Mouse (Mus musculus): ENCODE data around the gene Pih1d2. TPM values are rescaled to one million over a fixed set of nuclear protein-coding genes. Genes with fewer than 3 reads are reported as not detected.
"Not testable (repeated sequence)": the region's sequence is repeated elsewhere in the genome, so short reads cannot be mapped to it uniquely, and the experiment has no call there.

Gene Pih1d2
- polyA plus RNA-seq, 1 experiment from 2014 or later, result 6.5 TPM

DNA sequence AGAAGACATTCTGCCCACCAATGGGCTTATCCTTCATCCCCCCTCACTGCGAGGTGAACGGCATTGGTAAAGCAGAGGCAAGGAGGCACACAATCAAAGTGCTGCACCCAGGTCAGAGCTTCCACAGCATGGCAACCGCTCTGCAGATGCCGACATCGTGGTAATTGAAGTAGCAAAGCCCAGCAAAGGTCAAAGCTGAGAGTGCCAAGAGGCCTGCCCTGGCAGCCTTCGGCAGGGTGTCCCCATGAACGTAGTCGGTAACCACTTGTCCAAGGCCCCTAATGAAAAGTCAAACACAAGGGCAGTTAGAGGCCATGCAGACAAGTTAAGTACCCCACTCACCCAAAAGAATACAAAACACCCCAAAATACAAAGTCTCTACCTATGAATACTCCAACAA, 20.1 kb upstream of the Pih1d2 start:
- no peak overlapping the region for H3K27ac ChIP-seq
- H3K9me3 ChIP-seq, result no peaks in the 10 kb centered on the region
- no peak for DNase-seq (ENCODE audit: extremely low spot score, low spot score)
- no peaks in the 10 kb centered on the region for H3K27me3 ChIP-seq (ENCODE audit: poor library complexity, severe bottlenecking)
- peaks cover 7% of the 10 kb centered on the region for H3K4me1 ChIP-seq
- H3K36me3 ChIP-seq (replicated peaks), result peaks cover 62% of the 10 kb centered on the region
- no peak overlapping the region for H3K4me3 ChIP-seq
- 95% methylated on average over 8 of the region's 8 CpGs for WGBS

DNA sequence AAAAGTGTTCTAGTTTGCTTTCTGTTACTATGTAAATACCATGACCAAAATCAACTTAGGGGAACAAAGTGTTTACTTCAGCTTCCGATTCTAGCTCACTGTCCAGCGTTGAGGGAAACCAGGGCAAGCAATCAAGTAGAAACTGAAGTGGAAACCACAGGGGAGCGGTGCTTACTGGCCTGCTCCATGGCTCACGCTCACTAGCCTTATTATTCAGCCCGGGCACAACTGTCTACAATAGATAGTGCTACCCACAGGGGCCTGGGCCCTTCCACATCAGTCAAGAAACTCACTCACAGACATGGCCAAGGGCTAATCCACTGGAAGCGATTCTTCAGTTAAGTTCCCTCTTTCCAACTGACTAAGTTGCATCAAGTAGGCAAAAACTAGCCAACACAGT, 15.6 kb upstream of the Pih1d2 start:
- H3K4me3 ChIP-seq, result no peak overlapping the region
- no peaks in the 10 kb centered on the region for H3K9me3 ChIP-seq
- peaks cover 30% of the 10 kb centered on the region for H3K4me1 ChIP-seq
- no peaks in the 10 kb centered on the region for H3K27me3 ChIP-seq (ENCODE audit: poor library complexity, severe bottlenecking)
- no peak overlapping the region for H3K27ac ChIP-seq
- H3K36me3 ChIP-seq (replicated peaks), result peaks cover 56% of the 10 kb centered on the region
- no peak for DNase-seq (ENCODE audit: extremely low spot score, low spot score)
- 92% methylated on average over 6 of the region's 6 CpGs for whole genome bisulfite sequencing

DNA sequence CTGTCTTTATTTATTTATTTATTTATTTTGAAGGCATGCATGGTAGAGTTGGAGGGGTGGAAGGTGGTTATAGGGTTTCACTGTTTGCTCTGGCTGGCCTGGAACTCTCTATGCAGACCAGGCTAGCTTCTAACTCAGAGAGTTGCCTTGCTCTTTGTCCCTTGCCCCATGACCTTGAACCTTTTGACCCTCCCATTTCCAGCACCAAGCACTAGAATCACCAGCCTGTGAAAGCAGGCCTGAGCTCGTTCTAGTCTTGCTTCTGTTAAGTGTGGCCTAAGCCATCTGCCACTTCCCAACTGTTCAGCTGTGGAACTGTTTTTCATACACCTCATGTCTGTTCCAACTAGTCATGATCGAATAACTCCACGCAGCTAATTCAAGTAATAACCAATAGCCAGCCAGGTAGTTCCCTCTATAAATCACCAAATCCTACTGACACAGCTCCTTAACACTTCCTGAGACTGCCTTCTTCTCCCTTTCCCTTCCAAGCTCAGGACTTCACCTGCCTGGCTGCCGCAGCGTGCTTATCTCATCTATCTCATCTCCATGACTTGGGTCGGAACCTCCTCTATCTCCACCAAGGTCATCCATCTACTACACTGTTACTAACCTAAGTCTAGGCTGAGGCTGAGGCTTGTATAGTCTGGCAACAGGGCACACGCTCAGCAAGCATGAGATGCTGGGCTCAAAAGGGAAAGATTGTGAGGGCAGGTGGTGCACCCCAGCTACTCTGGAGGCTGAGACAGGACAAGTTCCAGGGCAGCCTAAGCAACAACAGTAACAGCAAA, 14.9 kb upstream of the Pih1d2 start:
- Histone ChIP-seq H3K27me3 (ENCODE audit: poor library complexity, severe bottlenecking) (no peaks in the 10 kb centered on the region), H3K36me3 (replicated peaks) (peaks cover 56% of the 10 kb centered on the region), H3K4me1 (peaks cover 30% of the 10 kb centered on the region), H3K27ac (no peak overlapping the region), H3K9me3 (no peaks in the 10 kb centered on the region), H3K4me3 (peak overlapping the region; percentile 92)
- WGBS, result 89% methylated on average over 7 of the region's 7 CpGs
- DNase-seq (ENCODE audit: extremely low spot score, low spot score), result no peak

DNA sequence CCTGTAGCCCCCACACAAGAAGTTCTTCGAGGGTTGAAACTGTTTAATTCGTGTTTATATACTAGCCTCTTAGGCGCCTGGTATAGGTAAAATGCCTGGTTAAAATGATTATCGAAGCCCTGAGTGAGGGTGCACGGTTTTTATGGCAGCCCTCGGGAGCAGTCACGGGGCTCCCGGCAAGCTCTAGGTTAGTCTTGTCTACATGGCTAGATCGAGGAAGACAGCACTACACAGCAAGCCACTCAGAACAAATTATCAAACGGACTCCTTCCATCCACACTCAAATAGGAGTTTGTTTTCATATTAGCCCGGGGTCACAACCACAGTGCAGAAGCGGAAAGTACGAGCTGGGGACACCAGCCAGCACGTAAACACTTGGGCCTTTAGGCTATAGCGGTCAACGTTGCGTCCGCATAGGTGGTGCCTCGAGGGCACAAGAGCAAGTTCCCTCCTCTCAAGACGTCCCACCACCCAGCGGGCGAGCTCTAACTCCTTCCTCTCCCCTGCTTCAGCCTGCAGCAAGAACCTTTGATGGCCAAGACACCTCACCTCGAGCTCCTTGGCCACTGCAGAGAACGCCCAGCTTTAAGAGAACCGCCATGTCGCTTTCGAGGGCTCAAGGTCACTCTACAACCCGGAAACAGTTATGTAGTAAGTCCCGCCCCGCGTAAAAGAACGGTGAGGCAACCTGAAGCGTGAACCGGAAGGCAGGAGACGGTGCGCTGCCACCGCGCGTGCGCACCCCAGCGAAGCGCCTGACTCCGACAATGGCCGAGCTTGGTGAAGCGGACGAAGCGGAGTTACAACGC, 13.7 kb upstream of the Pih1d2 start, which contains the start of the genes Sdhd and Timm8b:
Gene Sdhd (minus strand): TSS at position 624 of the 809 bp plus-strand sequence.
Gene Timm8b (plus strand): TSS at position 722 of the 809 bp plus-strand sequence.
- H3K27me3 ChIP-seq (ENCODE audit: poor library complexity, severe bottlenecking), result no peaks in the 10 kb centered on the region
- peak; percentile 94 for DNase-seq (ENCODE audit: extremely low spot score, low spot score)
- under 1% methylated on average over 48 of the region's 48 CpGs for WGBS
- H3K4me3 ChIP-seq, result peak within 1 kb of the TSS; percentile 92
- peak within 1 kb of the TSS; percentile 96 for H3K27ac ChIP-seq
- H3K4me1 ChIP-seq, result peaks cover 30% of the 10 kb centered on the region
- H3K9me3 ChIP-seq, result no peaks in the 10 kb centered on the region
- peaks cover 56% of the 10 kb centered on the region for H3K36me3 ChIP-seq (replicated peaks)

DNA sequence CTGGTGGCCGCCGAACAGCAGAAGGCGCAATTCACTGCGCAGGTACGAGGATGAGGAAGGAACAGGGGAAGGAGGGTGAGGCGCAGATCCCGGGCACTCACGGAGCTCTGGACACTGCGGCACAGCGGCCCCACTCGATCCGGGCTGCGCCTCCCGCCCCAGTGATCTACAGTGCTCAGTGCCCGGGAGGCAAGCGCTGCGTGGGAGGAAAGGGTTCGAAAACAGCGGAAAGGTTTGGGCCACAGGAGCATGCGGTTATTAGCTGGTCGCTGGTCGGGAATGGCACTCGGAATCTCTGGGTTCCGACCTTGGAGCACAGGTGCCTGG, 13.2 kb upstream of the Pih1d2 start:
- H3K4me1 ChIP-seq, result peaks cover 30% of the 10 kb centered on the region
- no peaks in the 10 kb centered on the region for H3K9me3 ChIP-seq
- no peaks in the 10 kb centered on the region for H3K27me3 ChIP-seq (ENCODE audit: poor library complexity, severe bottlenecking)
- peak overlapping the region; percentile 92 for H3K4me3 ChIP-seq
- no peak for DNase-seq (ENCODE audit: extremely low spot score, low spot score)
- peak overlapping the region; percentile 96 for H3K27ac ChIP-seq
- H3K36me3 ChIP-seq (replicated peaks), result peaks cover 56% of the 10 kb centered on the region
- WGBS, result under 1% methylated on average over 24 of the region's 24 CpGs

DNA sequence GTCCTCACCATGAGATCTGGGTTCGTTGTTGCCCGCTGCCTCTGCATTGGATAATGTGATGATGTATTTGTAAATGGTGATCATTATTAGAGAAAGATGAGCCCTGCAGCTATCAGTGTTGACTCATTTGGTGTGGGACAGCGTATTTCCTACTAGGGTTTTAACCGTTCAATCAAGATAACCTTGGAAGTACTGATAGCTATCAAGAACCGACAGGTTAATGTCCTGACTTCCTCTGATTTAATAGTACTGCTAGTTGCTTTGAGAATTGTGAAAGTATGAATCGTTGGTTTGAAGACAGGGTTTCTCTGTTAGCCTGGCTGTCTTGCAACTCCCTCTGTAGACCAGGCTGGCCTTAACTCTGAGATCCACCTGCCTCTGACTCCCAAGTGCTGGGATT, 12.8 kb upstream of the Pih1d2 start:
- no peak for DNase-seq (ENCODE audit: extremely low spot score, low spot score)
- Histone ChIP-seq H3K4me1 (peaks cover 30% of the 10 kb centered on the region), H3K36me3 (replicated peaks) (peaks cover 56% of the 10 kb centered on the region), H3K27me3 (ENCODE audit: poor library complexity, severe bottlenecking) (no peaks in the 10 kb centered on the region), H3K27ac (peak overlapping the region; percentile 96), H3K4me3 (peak overlapping the region; percentile 92), H3K9me3 (no peaks in the 10 kb centered on the region)
- 8% methylated on average over 6 of the region's 6 CpGs for WGBS

DNA sequence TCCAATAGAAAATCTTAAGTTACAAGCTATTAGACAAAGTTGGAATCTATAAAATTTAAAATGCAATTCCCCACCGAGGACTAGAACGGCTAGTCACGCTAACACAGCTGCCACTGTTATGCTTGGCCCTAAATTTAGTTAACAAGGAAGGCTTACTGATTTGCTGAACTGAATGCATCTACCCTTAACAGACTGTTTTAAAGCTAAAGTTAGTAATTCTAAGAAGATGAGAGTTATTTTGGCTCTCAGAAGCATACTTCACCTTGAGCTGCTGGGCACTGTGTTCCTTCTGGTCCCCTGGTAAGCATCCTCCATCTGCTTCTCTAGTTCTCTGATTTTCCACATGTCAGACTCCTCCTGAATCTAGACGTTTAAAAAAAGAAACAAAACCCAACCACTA, 5.0 kb upstream of the Pih1d2 start:
- 93% methylated on average over 4 of the region's 4 CpGs for WGBS
- Histone ChIP-seq H3K27ac (no peak overlapping the region), H3K9me3 (no peaks in the 10 kb centered on the region), H3K27me3 (ENCODE audit: poor library complexity, severe bottlenecking) (no peaks in the 10 kb centered on the region), H3K4me3 (no peak overlapping the region), H3K36me3 (replicated peaks) (peaks cover 82% of the 10 kb centered on the region), H3K4me1 (peaks cover 16% of the 10 kb centered on the region)
- no peak for DNase-seq (ENCODE audit: extremely low spot score, low spot score)

DNA sequence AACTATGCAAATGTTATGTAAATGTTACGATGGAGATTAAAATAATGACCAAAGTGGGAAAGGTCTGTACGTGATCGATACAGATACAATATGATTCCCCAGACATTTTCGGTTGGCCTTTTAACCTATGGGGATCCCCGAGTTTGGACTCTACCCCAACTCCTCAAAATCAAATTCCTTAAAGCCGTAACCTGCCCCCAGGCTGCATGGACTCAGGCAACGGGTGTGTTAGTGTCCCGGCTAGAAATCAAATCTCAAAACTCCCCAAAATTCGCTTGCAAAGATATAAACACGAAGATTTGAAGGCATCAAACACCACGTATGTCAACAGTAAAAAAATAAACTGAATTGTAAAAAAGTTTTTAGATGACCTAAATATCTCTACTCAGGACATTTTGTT, 960 bp upstream of the Pih1d2 start:
- no peak for DNase-seq (ENCODE audit: extremely low spot score, low spot score)
- H3K9me3 ChIP-seq, result no peaks in the 10 kb centered on the region
- H3K27ac ChIP-seq, result peak overlapping the region; percentile 97

DNA sequence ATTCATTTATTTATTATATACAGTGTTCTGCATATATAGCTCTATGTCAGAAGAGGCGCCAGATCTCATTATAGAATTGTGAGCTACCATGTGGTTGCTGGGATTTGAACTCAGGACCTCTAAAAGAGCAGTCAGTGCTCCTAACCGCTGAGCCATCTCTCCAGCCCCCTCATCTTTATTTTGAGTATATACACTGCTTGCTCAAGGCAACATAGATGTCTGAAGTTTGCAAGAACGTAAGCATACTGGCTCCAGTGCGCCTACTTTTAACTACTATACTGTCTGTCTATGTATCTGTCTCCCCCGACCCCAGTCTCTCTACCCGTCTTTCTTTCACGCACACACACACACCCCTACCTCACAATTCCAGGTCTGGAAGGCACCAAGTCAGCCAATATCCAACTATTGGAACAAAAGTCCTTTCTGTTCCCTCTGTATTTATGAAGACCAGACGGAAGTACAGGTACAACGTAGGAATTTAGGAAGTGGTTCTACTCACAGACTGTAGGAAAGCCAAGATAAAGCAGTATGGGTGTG, 741 bp downstream of the Pih1d2 start:
- Histone ChIP-seq H3K4me1 (peaks cover 22% of the 10 kb centered on the region), H3K9me3 (no peaks in the 10 kb centered on the region), H3K36me3 (replicated peaks) (peaks cover 26% of the 10 kb centered on the region), H3K27ac (no peak overlapping the region), H3K27me3 (ENCODE audit: poor library complexity, severe bottlenecking) (no peaks in the 10 kb centered on the region), H3K4me3 (peak overlapping the region; percentile 99)
- DNase-seq (ENCODE audit: extremely low spot score, low spot score), result no peak
- 68% methylated on average over 9 of the region's 9 CpGs for WGBS

More for the DNA sequence above, 960 bp upstream of the Pih1d2 start:
- peak overlapping the region; percentile 99 for H3K4me3 ChIP-seq
- peaks cover 22% of the 10 kb centered on the region for H3K4me1 ChIP-seq
- peaks cover 42% of the 10 kb centered on the region for H3K36me3 ChIP-seq (replicated peaks)
- no peaks in the 10 kb centered on the region for H3K27me3 ChIP-seq (ENCODE audit: poor library complexity, severe bottlenecking)
- WGBS, result 43% methylated on average over 11 of the region's 11 CpGs

DNA sequence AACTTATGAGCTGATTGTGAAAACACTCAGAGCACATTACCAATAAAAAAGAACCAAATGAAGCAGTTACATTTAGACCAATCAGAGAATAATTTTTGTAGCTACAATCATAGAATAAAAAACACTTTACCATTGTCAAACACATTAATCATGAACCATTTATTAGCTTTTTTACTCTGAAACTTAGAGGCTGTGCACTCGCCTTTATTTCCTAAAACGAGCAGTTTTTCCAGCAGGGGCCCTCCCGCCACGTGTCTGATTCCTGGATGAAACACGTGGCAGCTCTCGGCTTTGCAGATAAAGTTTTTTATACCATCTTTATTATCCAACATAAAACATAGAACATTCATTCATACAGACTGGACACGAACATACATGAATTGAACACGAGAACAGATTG, 13.8 kb downstream of the Pih1d2 start:
- not testable (repeated sequence) for H3K9me3 ChIP-seq; H3K4me3 ChIP-seq; H3K27ac ChIP-seq; DNase-seq (ENCODE audit: extremely low spot score, low spot score); H3K27me3 ChIP-seq (ENCODE audit: poor library complexity, severe bottlenecking); H3K4me1 ChIP-seq
- WGBS, result 95% methylated on average over 6 of the region's 8 CpGs
- H3K36me3 ChIP-seq (replicated peaks), result peaks cover 40% of the 10 kb centered on the region

DNA sequence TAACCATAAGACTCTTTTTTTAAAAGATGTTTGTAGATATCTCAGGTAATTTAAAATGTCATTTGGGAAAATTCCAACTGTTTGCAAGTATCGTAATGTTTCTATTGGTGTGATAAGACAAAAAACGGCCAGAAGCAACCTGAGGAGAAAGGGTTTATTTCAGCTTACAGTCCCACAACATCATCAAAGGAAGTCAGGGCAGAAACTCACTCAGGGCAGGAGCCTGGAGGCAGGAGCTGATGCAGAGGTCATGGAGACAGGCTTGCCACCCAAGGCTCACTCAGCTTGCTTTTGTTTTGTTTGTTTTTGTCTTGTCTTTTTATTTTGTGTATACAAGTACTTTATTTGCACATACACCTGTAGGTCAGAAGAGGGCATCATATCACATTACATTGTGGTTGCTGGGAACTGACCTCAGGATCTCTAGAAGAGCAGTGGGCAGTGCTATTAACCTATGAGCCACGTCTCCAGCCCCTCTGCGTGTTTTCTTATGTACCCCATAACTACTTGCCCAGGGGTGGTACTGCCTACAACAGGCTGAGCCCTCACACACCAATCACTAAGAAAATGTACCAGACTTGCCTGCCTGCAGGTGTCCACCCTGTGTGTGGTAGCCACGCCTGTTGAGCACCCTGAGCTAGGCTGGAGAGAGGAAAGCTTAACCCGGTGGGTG, 15.0 kb downstream of the Pih1d2 start:
- no peak for DNase-seq (ENCODE audit: extremely low spot score, low spot score)
- no peak overlapping the region for H3K27ac ChIP-seq
- no peaks in the 10 kb centered on the region for H3K9me3 ChIP-seq
- H3K4me1 ChIP-seq, result no peaks in the 10 kb centered on the region
- WGBS, result 89% methylated on average over 6 of the region's 6 CpGs
- H3K27me3 ChIP-seq (ENCODE audit: poor library complexity, severe bottlenecking), result no peaks in the 10 kb centered on the region
- H3K4me3 ChIP-seq, result no peak overlapping the region
- peaks cover 53% of the 10 kb centered on the region for H3K36me3 ChIP-seq (replicated peaks)

DNA sequence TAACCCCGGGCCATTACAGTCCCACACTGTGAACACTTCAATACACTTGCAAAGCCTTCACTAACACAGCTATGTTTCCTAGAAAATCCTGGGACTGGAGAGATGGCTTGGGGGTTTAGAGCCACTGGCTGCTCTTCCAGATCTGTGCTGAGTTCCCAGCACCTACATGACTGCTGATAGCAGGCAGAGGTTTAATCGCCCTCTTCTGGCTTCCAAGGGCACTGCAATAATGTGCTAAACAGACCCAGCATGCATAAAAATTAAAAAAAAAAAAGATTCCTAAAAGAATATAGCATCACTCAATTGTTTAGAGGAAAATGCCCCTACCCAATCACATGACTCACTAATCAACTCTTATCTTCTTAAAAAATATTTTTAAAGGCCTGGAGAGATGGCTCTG, 15.9 kb downstream of the Pih1d2 start:
- Histone ChIP-seq H3K9me3 (no peaks in the 10 kb centered on the region), H3K27ac (no peak overlapping the region), H3K27me3 (ENCODE audit: poor library complexity, severe bottlenecking) (no peaks in the 10 kb centered on the region), H3K4me3 (no peak overlapping the region), H3K4me1 (no peaks in the 10 kb centered on the region), H3K36me3 (replicated peaks) (peaks cover 62% of the 10 kb centered on the region)
- DNase-seq (ENCODE audit: extremely low spot score, low spot score), result no peak
- WGBS, result 58% methylated on average over 2 of the region's 2 CpGs

Data from forebrain, embryonic 10.5 days (tissue).